Mouse (Mus musculus) CH12.LX (cell line): ENCODE data around the gene Pde4d. TPM values are rescaled to one million over a fixed set of nuclear protein-coding genes. Genes with fewer than 3 reads are reported as not detected.

Experiments used
- DNase-seq: peaks from one replicate; pipeline ENCODE4 v3.0.0-alpha.2; 2013; ENCODE audit errors: extremely low read depth
- H3K27ac ChIP-seq: 2 replicates; pipeline ENCODE4 v1.5.1; 2012; ENCODE audit warnings: low read depth, mild to moderate bottlenecking, control low read depth, moderate library complexity; ENCODE audit not compliant: insufficient read depth
- H3K27me3 ChIP-seq: replicated peaks from 2 replicates; pipeline ENCODE3; 2012; ENCODE audit warnings: inconsistent platforms
- H3K36me3 ChIP-seq, 2 experiments: replicated peaks in 1 of 2; 2 replicates each; pipeline versions ENCODE3 to v1.6.1; 2012; ENCODE audit warnings: inconsistent platforms in 1 of 2, low read length in 1 of 2, mild to moderate bottlenecking in 1 of 2, mixed read lengths in 1 of 2, moderate library complexity in 1 of 2; ENCODE audit not compliant: control insufficient read depth in 1 of 2, insufficient read depth in 1 of 2
- H3K4me1 ChIP-seq, 2 experiments: 2 replicates each; pipeline ENCODE4 v1.6.1; 2012; ENCODE audit warnings: inconsistent platforms in 1 of 2, moderate library complexity in 1 of 2; ENCODE audit not compliant: insufficient read depth in 2 of 2, control insufficient read depth in 1 of 2
- H3K4me2 ChIP-seq: 2 replicates; pipeline ENCODE4 v1.6.1; 2012; ENCODE audit warnings: low read depth, mild to moderate bottlenecking, control low read depth; ENCODE audit not compliant: poor library complexity, insufficient read depth, severe bottlenecking
- H3K4me3 ChIP-seq, 3 experiments: fragments of 150-350 bp in 1 of 3; sonication (generic) in 1 of 3; replicated peaks in 1 of 3; 2 replicates each; pipeline versions ENCODE3 to v1.5.1; 2011 to 2012; ENCODE audit warnings: low read depth in 2 of 3, low read length in 2 of 3, mild to moderate bottlenecking in 2 of 3, moderate library complexity in 2 of 3, control low read depth in 1 of 3, improper control_type of control experiment in 1 of 3, inconsistent platforms in 1 of 3, mixed read lengths in 1 of 3; ENCODE audit not compliant: poor library complexity in 1 of 3
- H3K79me2 ChIP-seq: replicated peaks from 2 replicates; pipeline ENCODE4 v1.6.1; 2012; ENCODE audit warnings: mild to moderate bottlenecking, moderate library complexity; ENCODE audit not compliant: control insufficient read depth, poor library complexity, insufficient read depth, severe bottlenecking; ENCODE audit errors: extremely low read depth
- H3K9ac ChIP-seq: 2 replicates; pipeline ENCODE4 v1.6.1; 2012; ENCODE audit warnings: low read depth, mild to moderate bottlenecking, control low read depth, moderate library complexity; ENCODE audit not compliant: insufficient read depth
- H3K9me3 ChIP-seq: replicated peaks from 2 replicates; pipeline ENCODE3; 2012; ENCODE audit warnings: low read length, inconsistent platforms, mixed read lengths
- CHD1 ChIP-seq: IDR thresholded peaks from 2 replicates; pipeline ENCODE4 v1.6.1; 2012; ENCODE audit warnings: low read depth, low read length, improper control_type of control experiment, inconsistent platforms
- CHD2 ChIP-seq: IDR thresholded peaks from 2 replicates; pipeline ENCODE4 v1.6.1; 2011; ENCODE audit warnings: low read length, improper control_type of control experiment
- ELF1 ChIP-seq: IDR thresholded peaks from 2 replicates; pipeline ENCODE4 v1.6.1; 2014; ENCODE audit warnings: low read depth, mild to moderate bottlenecking, inconsistent platforms, low read length, improper control_type of control experiment
- EP300 ChIP-seq: IDR thresholded peaks from 2 replicates; pipeline ENCODE4 v1.6.1; 2011; ENCODE audit warnings: low read length, improper control_type of control experiment
- GABPA ChIP-seq: IDR thresholded peaks from 2 replicates; pipeline ENCODE4 v1.6.1; 2012; ENCODE audit warnings: low read depth, low read length, improper control_type of control experiment, inconsistent platforms; ENCODE audit not compliant: insufficient replicate concordance
- IRF4 ChIP-seq: IDR thresholded peaks from 2 replicates; pipeline ENCODE4 v1.6.1; 2014; ENCODE audit warnings: low read depth, mild to moderate bottlenecking, inconsistent platforms, low read length, improper control_type of control experiment
- JUN ChIP-seq: IDR thresholded peaks from 2 replicates; pipeline ENCODE4 v1.6.1; 2011; ENCODE audit warnings: low read depth, mild to moderate bottlenecking, low read length, improper control_type of control experiment, moderate library complexity; ENCODE audit not compliant: insufficient read depth
- MAFK ChIP-seq: IDR thresholded peaks from 2 replicates; pipeline ENCODE4 v1.6.1; 2011; ENCODE audit warnings: low read length, improper control_type of control experiment; ENCODE audit not compliant: insufficient replicate concordance
- MEF2A ChIP-seq: IDR thresholded peaks from 2 replicates; pipeline ENCODE4 v1.6.1; 2014; ENCODE audit warnings: low read depth, mild to moderate bottlenecking, inconsistent platforms, low read length, improper control_type of control experiment, borderline replicate concordance
- MXI1 ChIP-seq: IDR thresholded peaks from 2 replicates; pipeline ENCODE4 v1.6.1; 2011; ENCODE audit warnings: mild to moderate bottlenecking, low read depth, low read length, improper control_type of control experiment
- MYC ChIP-seq: IDR thresholded peaks from 2 replicates; pipeline ENCODE4 v1.6.1; 2011; ENCODE audit warnings: low read depth, mild to moderate bottlenecking, improper control_type of control experiment, low read length
- RAD21 ChIP-seq: IDR thresholded peaks from 2 replicates; pipeline ENCODE4 v1.6.1; 2011; ENCODE audit warnings: low read depth, mild to moderate bottlenecking, low read length, improper control_type of control experiment, moderate library complexity
- RCOR1 ChIP-seq: conservative IDR thresholded peaks from 2 replicates; pipeline ENCODE4 v1.6.1; 2012; ENCODE audit warnings: low read depth, mild to moderate bottlenecking, inconsistent platforms, low read length, improper control_type of control experiment
- SMC3 ChIP-seq: IDR thresholded peaks from 2 replicates; pipeline ENCODE4 v1.6.1; 2011; ENCODE audit warnings: low read depth, low read length, improper control_type of control experiment
- TBP ChIP-seq: conservative IDR thresholded peaks from 2 replicates; pipeline ENCODE4 v1.6.1; 2011; ENCODE audit warnings: low read depth, low read length, improper control_type of control experiment
- TCF12 ChIP-seq: IDR thresholded peaks from 2 replicates; pipeline ENCODE4 v1.6.1; 2014; ENCODE audit warnings: low read depth, mild to moderate bottlenecking, inconsistent platforms, low read length, improper control_type of control experiment
- UBTF ChIP-seq: IDR thresholded peaks from 2 replicates; pipeline ENCODE4 v1.6.1; 2012; ENCODE audit warnings: low read depth, mild to moderate bottlenecking, inconsistent platforms, low read length, improper control_type of control experiment, moderate library complexity
- USF2 ChIP-seq: conservative IDR thresholded peaks from 2 replicates; pipeline ENCODE4 v1.6.1; 2011; ENCODE audit warnings: low read depth, low read length, improper control_type of control experiment
- ZKSCAN1 ChIP-seq: IDR thresholded peaks from 2 replicates; pipeline ENCODE4 v1.6.1; 2012; ENCODE audit warnings: low read depth, inconsistent platforms, low read length, improper control_type of control experiment, borderline replicate concordance
- ZMIZ1 ChIP-seq: IDR thresholded peaks from 2 replicates; pipeline ENCODE4 v1.6.1; 2012; ENCODE audit warnings: low read depth, mild to moderate bottlenecking, inconsistent platforms, low read length, improper control_type of control experiment
- dilution Hi-C: fragments of 300-500 bp; cut with MboI; formaldehyde crosslinking; loops from 2 replicates; pipeline ENCODE4 v1.14.3; 2020; ENCODE audit warnings: low sequenced_read_pairs; ENCODE audit not compliant: extremely low pct_unique_long_range_greater_than_20kb, extremely low pct_ligation_motif_present
- in situ Hi-C: fragments of 300-500 bp; cut with MboI; formaldehyde crosslinking; loops from 3 replicates; pipeline ENCODE4 v1.14.3; 2019; ENCODE audit warnings: low sequenced_read_pairs, low pct_ligation_motif_present, low pct_unique_long_range_greater_than_20kb, mixed read lengths
- polyA plus RNA-seq: library from polyadenylated mRNA; unstranded; fragments of >175 nt; gene quantifications from 2 replicates; pipeline ENCODE4 v1.2.1, GENCODE M21; 2012; ENCODE audit warnings: low read depth; ENCODE audit not compliant: insufficient read length
- total RNA-seq, 2 experiments: library from RNA; depleted of rRNA; stranded (reverse); fragments of 300-350 nt in 1 of 2; fragments of >200 nt in 1 of 2; gene quantifications; 2 replicates each; pipeline ENCODE4 v1.2.3; 2012 to 2014

Pde4d gene
- total and polyA plus RNA-seq, 3 experiments: not detected

DNA sequence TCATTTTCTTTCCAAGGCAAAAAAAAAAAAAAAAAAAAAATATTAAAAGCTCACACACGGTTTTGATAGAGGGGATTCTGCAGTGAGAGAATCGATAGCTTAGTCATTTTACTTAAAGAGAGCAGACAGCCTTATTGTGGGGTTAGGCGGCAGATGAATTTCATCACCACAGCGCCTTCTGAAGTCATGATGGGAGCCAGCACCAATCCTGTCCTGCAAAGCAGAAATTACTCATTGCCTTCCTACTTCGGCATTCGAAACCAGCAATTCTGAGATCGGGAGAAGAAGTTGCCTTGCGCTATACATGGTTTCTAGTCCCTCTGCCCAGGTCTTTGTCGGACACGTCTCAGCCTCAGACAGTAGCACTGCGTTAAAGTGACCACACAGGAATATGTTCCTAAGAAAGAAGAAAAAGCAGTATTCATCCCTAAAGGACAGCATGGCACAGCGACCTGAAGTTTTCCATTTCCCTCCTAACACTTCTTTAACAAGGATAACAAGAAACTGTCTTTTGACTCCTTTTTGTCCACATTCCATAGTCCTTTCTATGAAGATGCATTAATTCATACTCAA lies 991.7 kb downstream of the Pde4d start:
- TF ChIP-seq CHD2 (no peak), TCF12 (no peak), SMC3 (no peak), GABPA (no peak), MXI1 (no peak), CHD1 (no peak), ELF1 (no peak), JUN (no peak), IRF4 (no peak), ZMIZ1 (no peak), USF2 (no peak), MYC (no peak), TBP (no peak), RCOR1 (no peak), UBTF (no peak), EP300 (no peak), MAFK (no peak)
- Histone ChIP-seq H3K36me3 (no peaks in the 10 kb centered on the region), H3K9ac (no peak overlapping the region), H3K4me2 (no peak overlapping the region), H3K9me3 (peaks cover 39% of the 10 kb centered on the region), H3K4me3 (no peak overlapping the region), H3K27ac (no peak overlapping the region), H3K79me2 (no peaks in the 10 kb centered on the region), H3K4me1 (no peaks in the 10 kb centered on the region), H3K27me3 (no peaks in the 10 kb centered on the region)
- DNase-seq: no peak
- dilution Hi-C loops (no loop called here), in situ Hi-C loops (no loop called here)

DNA sequence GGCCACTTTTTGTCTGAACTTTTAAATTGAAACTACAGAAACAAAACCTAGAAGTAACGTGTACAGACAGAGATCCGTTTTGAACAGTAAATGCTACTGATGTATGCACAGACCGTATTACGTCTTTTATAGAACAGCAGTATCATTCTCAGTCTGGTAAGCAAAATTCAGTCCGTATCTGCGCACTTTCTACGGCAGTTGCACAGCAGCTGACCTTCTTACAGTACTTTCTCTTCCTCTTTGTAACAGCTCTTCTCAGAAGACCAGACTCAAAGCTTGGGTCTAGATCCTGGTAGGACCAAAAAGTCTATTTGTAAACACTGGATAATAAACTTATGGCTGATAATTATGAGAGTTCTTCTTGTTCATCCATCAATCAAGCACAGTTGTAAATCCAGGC lies 996.4 kb downstream of the Pde4d start:
- dilution Hi-C loops (no loop called here), in situ Hi-C loops (no loop called here)
- Histone ChIP-seq H3K9me3 (peaks cover 40% of the 10 kb centered on the region), H3K79me2 (no peaks in the 10 kb centered on the region), H3K9ac (no peak overlapping the region), H3K36me3 (no peaks in the 10 kb centered on the region), H3K4me3 (no peak overlapping the region), H3K27me3 (no peaks in the 10 kb centered on the region), H3K4me1 (no peaks in the 10 kb centered on the region), H3K27ac (no peak overlapping the region), H3K4me2 (no peak overlapping the region)
- no peak for DNase-seq
- no peak for TF ChIP-seq RAD21
- no peak for TF ChIP-seq MEF2A
- TF ChIP-seq RCOR1: no peak
- no peak for TF ChIP-seq ELF1
- TF ChIP-seq TBP: no peak
- no peak for TF ChIP-seq ZKSCAN1
